Mouse (Mus musculus): ENCODE results near the gene Vps37c. TPM values are rescaled to one million over a fixed set of nuclear protein-coding genes. Genes with fewer than 3 reads are reported as not detected.
A peak's percentile ranks its signal among the peaks of the same experiment; 100 is the strongest.

Vps37c gene
- polyA plus RNA-seq, 1 experiment from 2014 or later = 40.5 TPM

GRCm38 (mm10) chr19:10714682-10715475, 26.3 kb downstream of the Vps37c start:
- no peak overlapping the region for H3K4me3 ChIP-seq (replicated peaks; ENCODE audit: low read length)
- H3K4me2 ChIP-seq (ENCODE audit: low read length) = no peak overlapping the region
- WGBS = 35% methylated on average over 4 of the region's 4 CpGs
- peaks cover 12% of the 10 kb centered on the region for H3K36me3 ChIP-seq (ENCODE audit: control insufficient read depth, insufficient read depth)
- H3K9me3 ChIP-seq (ENCODE audit: control insufficient read depth, low read length) = no peaks in the 10 kb centered on the region
- peak overlapping the region; percentile 45 for H3K27ac ChIP-seq (ENCODE audit: low read length)
- H3K27me3 ChIP-seq (replicated peaks; ENCODE audit: control insufficient read depth, insufficient read depth, low read length) = no peaks in the 10 kb centered on the region
- peak; percentile 54; the same call in 1 of the 2 replicates for ATAC-seq
- no peak overlapping the region for H3K9ac ChIP-seq (replicated peaks; ENCODE audit: low read depth, low read length)
- H3K4me1 ChIP-seq (replicated peaks; ENCODE audit: control insufficient read depth, insufficient read depth, low read length) = peaks cover 11% of the 10 kb centered on the region

GRCm38 (mm10) chr19:10715476-10715875, 26.9 kb downstream of the Vps37c start:
- no peak overlapping the region for H3K4me3 ChIP-seq (replicated peaks; ENCODE audit: low read length)
- no peaks in the 10 kb centered on the region for H3K9me3 ChIP-seq (ENCODE audit: control insufficient read depth, low read length)
- WGBS = 85% methylated on average over 6 of the region's 6 CpGs
- no peak overlapping the region for H3K4me2 ChIP-seq (ENCODE audit: low read length)
- H3K27ac ChIP-seq (ENCODE audit: low read length) = no peak overlapping the region
- peaks cover 12% of the 10 kb centered on the region for H3K36me3 ChIP-seq (ENCODE audit: control insufficient read depth, insufficient read depth)
- no peak for ATAC-seq
- H3K9ac ChIP-seq (replicated peaks; ENCODE audit: low read depth, low read length) = no peak overlapping the region
- H3K27me3 ChIP-seq (replicated peaks; ENCODE audit: control insufficient read depth, insufficient read depth, low read length) = no peaks in the 10 kb centered on the region
- peaks cover 6% of the 10 kb centered on the region; the same call in 1 of the 2 replicates for H3K4me1 ChIP-seq (replicated peaks; ENCODE audit: control insufficient read depth, insufficient read depth, low read length)

- Histone ChIP-seq H3K4me1 (replicated peaks; ENCODE audit: control insufficient read depth, insufficient read depth, low read length) (peaks cover 2% of the 10 kb centered on the region; the same call in 1 of the 2 replicates), H3K36me3 (ENCODE audit: control insufficient read depth, insufficient read depth) (peaks cover 4% of the 10 kb centered on the region), H3K27me3 (replicated peaks; ENCODE audit: control insufficient read depth, insufficient read depth, low read length) (no peaks in the 10 kb centered on the region), H3K9me3 (ENCODE audit: control insufficient read depth, low read length) (no peaks in the 10 kb centered on the region), H3K4me3 (replicated peaks; ENCODE audit: low read length) (no peak overlapping the region), H3K4me2 (ENCODE audit: low read length) (no peak overlapping the region), H3K9ac (replicated peaks; ENCODE audit: low read depth, low read length) (no peak overlapping the region), H3K27ac (ENCODE audit: low read length) (no peak overlapping the region)
- no peak for ATAC-seq
- 78% methylated on average over 7 of the region's 7 CpGs for WGBS
These were observed 29.8 kb downstream of the Vps37c start for GRCm38 (mm10) chr19:10718251-10718775.

DNA sequence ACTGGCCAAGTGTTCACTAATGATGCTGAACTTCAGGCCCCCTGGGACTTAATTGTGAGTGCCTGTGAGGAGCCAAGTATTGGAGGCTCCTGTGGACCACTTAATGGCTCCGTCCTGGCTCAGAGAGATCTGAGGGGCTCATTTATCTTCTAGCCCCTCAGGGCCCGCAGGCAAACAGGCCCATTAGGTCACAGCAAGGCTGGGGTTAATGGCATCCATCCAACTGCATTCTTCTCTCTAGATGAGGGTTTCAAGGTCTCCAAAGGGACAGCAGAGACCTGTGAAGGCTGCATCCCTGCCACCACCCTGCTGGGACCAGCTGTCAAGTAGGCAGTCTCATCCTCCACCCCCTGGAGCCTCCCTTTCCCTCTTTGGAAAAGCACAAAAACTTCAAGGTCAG, 31.2 kb downstream of the Vps37c start:
- WGBS = 25% methylated on average over 2 of the region's 2 CpGs
- ATAC-seq = peak; percentile 18; the same call in 1 of the 2 replicates
- H3K27me3 ChIP-seq (replicated peaks; ENCODE audit: control insufficient read depth, insufficient read depth, low read length) = no peaks in the 10 kb centered on the region

GRCm38 (mm10) chr19:10720524-10720923, 32.0 kb downstream of the Vps37c start:
- Histone ChIP-seq H3K27me3 (replicated peaks; ENCODE audit: control insufficient read depth, insufficient read depth, low read length) (no peaks in the 10 kb centered on the region), H3K27ac (ENCODE audit: low read length) (no peak overlapping the region), H3K4me1 (replicated peaks; ENCODE audit: control insufficient read depth, insufficient read depth, low read length) (no peaks in the 10 kb centered on the region; the same call in 1 of the 2 replicates), H3K9ac (replicated peaks; ENCODE audit: low read depth, low read length) (no peak overlapping the region), H3K9me3 (ENCODE audit: control insufficient read depth, low read length) (no peaks in the 10 kb centered on the region), H3K36me3 (ENCODE audit: control insufficient read depth, insufficient read depth) (no peaks in the 10 kb centered on the region), H3K4me3 (replicated peaks; ENCODE audit: low read length) (no peak overlapping the region), H3K4me2 (ENCODE audit: low read length) (no peak overlapping the region)
- WGBS = 25% methylated on average over 3 of the region's 3 CpGs
- ATAC-seq = no peak

More for the DNA sequence above, 31.2 kb downstream of the Vps37c start:
- no peak overlapping the region for H3K9ac ChIP-seq (replicated peaks; ENCODE audit: low read depth, low read length)
- H3K36me3 ChIP-seq (ENCODE audit: control insufficient read depth, insufficient read depth) = no peaks in the 10 kb centered on the region
- no peak overlapping the region for H3K4me2 ChIP-seq (ENCODE audit: low read length)
- H3K4me3 ChIP-seq (replicated peaks; ENCODE audit: low read length) = no peak overlapping the region
- H3K9me3 ChIP-seq (ENCODE audit: control insufficient read depth, low read length) = no peaks in the 10 kb centered on the region
- no peaks in the 10 kb centered on the region; the same call in 1 of the 2 replicates for H3K4me1 ChIP-seq (replicated peaks; ENCODE audit: control insufficient read depth, insufficient read depth, low read length)
- no peak overlapping the region for H3K27ac ChIP-seq (ENCODE audit: low read length)

DNA sequence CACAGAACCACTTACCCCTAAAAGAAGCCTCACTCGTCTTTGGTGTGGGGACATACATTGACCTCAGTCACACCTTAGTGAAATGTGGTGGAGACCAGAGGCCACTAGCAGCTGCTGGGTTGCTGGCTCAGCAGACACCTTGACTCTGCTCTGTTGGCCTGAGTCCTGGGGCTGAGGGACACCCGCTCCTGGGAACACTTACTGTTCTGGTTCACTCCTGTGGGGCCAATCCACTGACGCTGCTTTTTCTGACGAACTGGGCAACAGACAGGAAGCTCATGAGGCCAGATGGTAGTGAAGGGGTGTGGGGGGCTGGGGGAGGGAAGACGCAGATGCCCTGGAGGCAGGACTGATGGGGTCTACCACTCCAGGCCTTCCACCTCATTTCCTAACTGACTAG, 32.5 kb downstream of the Vps37c start:
- Histone ChIP-seq H3K4me3 (replicated peaks; ENCODE audit: low read length) (no peak overlapping the region), H3K4me2 (ENCODE audit: low read length) (no peak overlapping the region), H3K9me3 (ENCODE audit: control insufficient read depth, low read length) (no peaks in the 10 kb centered on the region), H3K36me3 (ENCODE audit: control insufficient read depth, insufficient read depth) (no peaks in the 10 kb centered on the region), H3K27me3 (replicated peaks; ENCODE audit: control insufficient read depth, insufficient read depth, low read length) (no peaks in the 10 kb centered on the region), H3K9ac (replicated peaks; ENCODE audit: low read depth, low read length) (no peak overlapping the region), H3K4me1 (replicated peaks; ENCODE audit: control insufficient read depth, insufficient read depth, low read length) (no peaks in the 10 kb centered on the region; the same call in 1 of the 2 replicates), H3K27ac (ENCODE audit: low read length) (no peak overlapping the region)
- ATAC-seq = no peak
- WGBS = 62% methylated on average over 5 of the region's 5 CpGs

DNA sequence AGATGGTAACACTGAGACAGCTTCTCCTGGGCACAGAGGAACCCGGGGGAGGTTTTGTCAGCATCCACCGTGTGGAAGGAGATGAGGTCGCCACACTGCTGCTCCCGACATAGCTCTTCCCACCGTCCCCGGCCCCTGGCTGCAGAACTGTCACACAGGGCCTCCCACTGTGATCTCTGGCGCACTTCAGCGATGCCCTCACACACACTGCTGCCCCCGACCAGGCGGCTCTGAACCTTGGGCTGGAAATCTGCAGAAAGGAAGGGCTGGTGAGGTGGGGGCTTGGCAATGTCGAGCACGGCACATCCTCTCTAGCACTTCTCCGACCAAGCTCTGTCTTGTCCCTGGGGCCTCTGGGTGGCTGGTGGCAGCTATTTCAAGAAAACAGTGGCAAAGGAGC, 34.5 kb downstream of the Vps37c start:
- H3K9me3 ChIP-seq (ENCODE audit: control insufficient read depth, low read length) = no peaks in the 10 kb centered on the region
- H3K9ac ChIP-seq (replicated peaks; ENCODE audit: low read depth, low read length) = 0 out of 2 replicates have a peak overlapping the region, but pooled peaks have one; percentile 18
- H3K27ac ChIP-seq (ENCODE audit: low read length) = no peak overlapping the region
- H3K36me3 ChIP-seq (ENCODE audit: control insufficient read depth, insufficient read depth) = no peaks in the 10 kb centered on the region
- 18% methylated on average over 13 of the region's 13 CpGs for WGBS
- no peak for ATAC-seq
- no peaks in the 10 kb centered on the region for H3K27me3 ChIP-seq (replicated peaks; ENCODE audit: control insufficient read depth, insufficient read depth, low read length)
- H3K4me1 ChIP-seq (replicated peaks; ENCODE audit: control insufficient read depth, insufficient read depth, low read length) = no peaks in the 10 kb centered on the region; the same call in 1 of the 2 replicates
- H3K4me3 ChIP-seq (replicated peaks; ENCODE audit: low read length) = no peak overlapping the region
- H3K4me2 ChIP-seq (ENCODE audit: low read length) = no peak overlapping the region

DNA sequence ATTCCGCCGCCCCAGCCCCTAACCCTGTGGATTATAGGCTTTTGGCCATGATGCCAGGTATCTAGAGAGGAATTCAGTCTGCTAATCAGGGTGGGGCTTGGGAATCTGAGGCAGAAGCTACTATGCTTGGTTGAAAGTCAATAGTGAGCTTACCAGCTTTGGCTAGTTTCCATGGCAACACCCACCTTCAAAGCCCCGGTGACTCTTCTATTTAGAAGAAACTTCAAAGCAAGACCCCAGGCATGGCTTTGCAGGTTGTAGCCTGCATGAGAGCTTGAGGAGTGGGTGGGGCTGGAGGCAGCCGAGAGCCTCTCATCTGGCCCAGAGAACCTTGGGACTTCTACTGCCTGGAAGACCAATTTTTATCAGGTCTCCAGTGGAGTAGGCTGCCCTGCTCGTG, 35.1 kb downstream of the Vps37c start:
- H3K9me3 ChIP-seq (ENCODE audit: control insufficient read depth, low read length) = no peaks in the 10 kb centered on the region
- no peaks in the 10 kb centered on the region; the same call in 1 of the 2 replicates for H3K4me1 ChIP-seq (replicated peaks; ENCODE audit: control insufficient read depth, insufficient read depth, low read length)
- 31% methylated on average over 5 of the region's 5 CpGs for WGBS
- no peaks in the 10 kb centered on the region for H3K36me3 ChIP-seq (ENCODE audit: control insufficient read depth, insufficient read depth)
- no peak overlapping the region for H3K27ac ChIP-seq (ENCODE audit: low read length)
- H3K9ac ChIP-seq (replicated peaks; ENCODE audit: low read depth, low read length) = no peak overlapping the region
- H3K27me3 ChIP-seq (replicated peaks; ENCODE audit: control insufficient read depth, insufficient read depth, low read length) = no peaks in the 10 kb centered on the region
- H3K4me2 ChIP-seq (ENCODE audit: low read length) = no peak overlapping the region
- no peak overlapping the region for H3K4me3 ChIP-seq (replicated peaks; ENCODE audit: low read length)
- ATAC-seq = peak; percentile 5; the same call in 1 of the 2 replicates

GRCm38 (mm10) chr19:10724629-10725363, 36.3 kb downstream of the Vps37c start:
- Histone ChIP-seq H3K9me3 (ENCODE audit: control insufficient read depth, low read length) (no peaks in the 10 kb centered on the region), H3K27ac (ENCODE audit: low read length) (no peak overlapping the region), H3K36me3 (ENCODE audit: control insufficient read depth, insufficient read depth) (no peaks in the 10 kb centered on the region), H3K27me3 (replicated peaks; ENCODE audit: control insufficient read depth, insufficient read depth, low read length) (no peaks in the 10 kb centered on the region), H3K4me2 (ENCODE audit: low read length) (no peak overlapping the region), H3K4me3 (replicated peaks; ENCODE audit: low read length) (no peak overlapping the region), H3K4me1 (replicated peaks; ENCODE audit: control insufficient read depth, insufficient read depth, low read length) (no peaks in the 10 kb centered on the region; the same call in 1 of the 2 replicates), H3K9ac (replicated peaks; ENCODE audit: low read depth, low read length) (no peak overlapping the region)
- ATAC-seq = no peak
- 84% methylated on average over 13 of the region's 13 CpGs for WGBS

All from forebrain, embryonic 16.5 days (tissue).